Mouse (Mus musculus): ENCODE data around the gene Sh3bgrl3.

DNA sequence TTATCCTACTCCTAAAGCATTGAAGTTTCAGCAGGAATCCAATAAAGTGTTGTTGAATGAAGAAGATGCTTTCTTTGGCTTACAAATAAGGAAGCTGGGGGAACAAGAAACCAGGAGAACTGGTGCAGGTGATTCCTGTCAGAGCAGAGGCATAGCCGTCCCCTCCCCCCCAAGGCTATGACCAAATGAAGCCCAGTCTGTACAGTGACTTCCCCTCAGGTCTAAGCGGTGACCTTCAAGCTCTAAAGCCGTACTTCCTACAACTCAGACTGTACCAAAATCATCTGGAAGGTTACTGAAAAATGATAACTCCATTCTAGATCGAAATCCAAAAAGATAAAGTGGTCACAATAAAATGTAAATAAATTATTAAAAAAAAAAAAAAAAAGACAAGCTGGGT is 20.8 kb upstream of the Sh3bgrl3 start:
- TF ChIP-seq GATA1 (IDR thresholded peaks at IDR 0.05; ENCODE audit: low read length) (no peak), TAL1 (IDR thresholded peaks at IDR 0.05; ENCODE audit: low read length) (no peak)

Measured in erythroblast, embryonic 14.5 days (primary cell).